Mouse (Mus musculus): ENCODE results near the gene Nacc1.

Gene Nacc1

GRCm38 (mm10) chr8:84714161-84714560 lies 26.5 kb upstream of the Nacc1 start:
- no peak for DNase-seq (ENCODE audit: low read depth, low spot score)

GRCm38 (mm10) chr8:84713381-84713780 lies 25.7 kb upstream of the Nacc1 start:
- no peak for DNase-seq (ENCODE audit: low read depth, low spot score)

- DNase-seq (ENCODE audit: low read depth, low spot score), result no peak
Measured at GRCm38 (mm10) chr8:84712759-84713120, 25.1 kb upstream of the Nacc1 start.

DNA sequence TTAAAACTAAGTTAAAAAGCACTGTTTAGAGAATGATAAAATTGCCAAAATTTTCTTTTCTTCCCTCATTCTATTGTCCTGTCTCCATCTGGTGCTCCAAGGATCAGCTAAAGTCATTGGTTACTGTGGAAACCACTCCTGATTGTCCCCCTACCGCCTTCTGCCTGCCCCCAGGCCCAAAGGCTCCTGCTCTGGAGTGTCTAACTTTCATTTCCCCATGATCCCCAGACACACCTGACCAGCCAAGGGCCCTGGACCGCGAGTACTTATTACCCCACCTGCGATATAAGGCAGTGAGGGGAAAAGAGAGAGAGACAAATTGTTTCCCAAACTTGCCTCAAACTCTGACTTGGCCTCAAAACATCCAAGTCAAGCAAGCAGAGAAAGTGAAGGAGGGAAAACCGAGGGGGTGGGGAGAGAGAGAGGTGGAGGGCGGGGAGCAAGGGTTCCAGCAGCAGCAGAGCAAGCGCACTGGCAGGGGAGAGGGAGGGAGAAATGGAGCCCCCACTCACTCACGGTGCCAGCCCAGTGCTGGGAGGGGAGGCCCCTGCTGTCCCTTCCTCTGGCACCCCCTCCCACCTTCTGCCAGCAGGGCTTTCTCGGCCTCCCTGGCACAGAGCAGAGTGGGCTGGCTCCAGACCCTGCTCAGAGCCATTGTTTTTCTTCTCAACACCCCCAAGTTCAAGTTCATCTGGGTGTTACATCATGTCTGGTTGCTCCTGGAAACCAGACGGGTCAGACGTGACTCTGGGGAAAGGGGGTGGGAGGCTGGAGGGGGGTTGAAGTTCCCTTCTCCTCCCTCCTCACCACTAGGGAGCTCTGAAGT lies 24.5 kb upstream of the Nacc1 start:
- peak; percentile 78 for DNase-seq (ENCODE audit: low read depth, low spot score)

GRCm38 (mm10) chr8:84711312-84711711 lies 23.6 kb upstream of the Nacc1 start:
- DNase-seq (ENCODE audit: low read depth, low spot score), result no peak

DNA sequence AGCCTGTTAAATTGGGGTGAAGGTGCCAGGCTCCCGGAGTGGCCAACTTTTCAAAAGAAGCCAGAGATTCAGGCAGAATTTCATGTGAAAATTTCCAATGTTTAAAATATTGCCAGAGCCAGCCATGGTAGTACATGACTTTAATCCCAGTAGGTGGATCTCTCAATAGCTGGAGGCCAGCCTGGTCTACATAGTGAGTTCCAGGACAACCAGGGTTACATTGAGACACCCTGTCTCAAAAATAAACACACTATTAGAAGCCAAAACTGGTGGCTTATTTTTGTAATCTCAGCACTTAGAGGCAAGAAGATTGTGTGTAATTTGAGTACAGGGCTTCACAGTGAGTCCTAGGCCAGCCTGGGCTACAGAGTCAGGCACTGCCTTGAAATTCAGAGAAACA lies 22.3 kb upstream of the Nacc1 start:
- DNase-seq (ENCODE audit: low read depth, low spot score), result no peak

- DNase-seq (ENCODE audit: low read depth, low spot score), result peak; percentile 73
Measured at GRCm38 (mm10) chr8:84708774-84709475, 21.3 kb upstream of the Nacc1 start.

- no peak for DNase-seq (ENCODE audit: low read depth, low spot score)
Measured at GRCm38 (mm10) chr8:84708071-84708541, 20.4 kb upstream of the Nacc1 start.

- no peak for DNase-seq (ENCODE audit: low read depth, low spot score)
Measured at GRCm38 (mm10) chr8:84707267-84707883, 19.7 kb upstream of the Nacc1 start.

- DNase-seq (ENCODE audit: low read depth, low spot score), result no peak
Measured at GRCm38 (mm10) chr8:84706610-84707266, 19.1 kb upstream of the Nacc1 start.

DNA sequence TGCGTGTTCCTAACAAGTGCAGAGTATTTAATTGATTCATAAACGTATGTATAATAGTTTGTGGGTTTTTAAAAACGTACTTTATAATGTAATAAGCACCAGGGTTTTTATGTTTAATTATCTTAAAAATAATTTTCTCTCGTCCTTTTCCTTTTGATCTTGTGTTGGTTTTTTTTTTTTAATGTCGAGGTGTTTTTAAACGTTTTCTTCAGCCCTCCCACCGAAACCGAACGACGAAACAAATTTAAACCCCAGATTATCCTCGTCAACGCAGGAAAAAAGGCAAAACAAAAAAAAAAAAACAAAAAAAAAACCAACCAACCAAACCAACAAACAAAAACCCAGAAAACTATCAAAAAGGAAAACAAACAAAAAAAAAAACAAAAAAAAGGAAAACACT lies 18.3 kb upstream of the Nacc1 start:
- DNase-seq (ENCODE audit: low read depth, low spot score), result no peak

DNA sequence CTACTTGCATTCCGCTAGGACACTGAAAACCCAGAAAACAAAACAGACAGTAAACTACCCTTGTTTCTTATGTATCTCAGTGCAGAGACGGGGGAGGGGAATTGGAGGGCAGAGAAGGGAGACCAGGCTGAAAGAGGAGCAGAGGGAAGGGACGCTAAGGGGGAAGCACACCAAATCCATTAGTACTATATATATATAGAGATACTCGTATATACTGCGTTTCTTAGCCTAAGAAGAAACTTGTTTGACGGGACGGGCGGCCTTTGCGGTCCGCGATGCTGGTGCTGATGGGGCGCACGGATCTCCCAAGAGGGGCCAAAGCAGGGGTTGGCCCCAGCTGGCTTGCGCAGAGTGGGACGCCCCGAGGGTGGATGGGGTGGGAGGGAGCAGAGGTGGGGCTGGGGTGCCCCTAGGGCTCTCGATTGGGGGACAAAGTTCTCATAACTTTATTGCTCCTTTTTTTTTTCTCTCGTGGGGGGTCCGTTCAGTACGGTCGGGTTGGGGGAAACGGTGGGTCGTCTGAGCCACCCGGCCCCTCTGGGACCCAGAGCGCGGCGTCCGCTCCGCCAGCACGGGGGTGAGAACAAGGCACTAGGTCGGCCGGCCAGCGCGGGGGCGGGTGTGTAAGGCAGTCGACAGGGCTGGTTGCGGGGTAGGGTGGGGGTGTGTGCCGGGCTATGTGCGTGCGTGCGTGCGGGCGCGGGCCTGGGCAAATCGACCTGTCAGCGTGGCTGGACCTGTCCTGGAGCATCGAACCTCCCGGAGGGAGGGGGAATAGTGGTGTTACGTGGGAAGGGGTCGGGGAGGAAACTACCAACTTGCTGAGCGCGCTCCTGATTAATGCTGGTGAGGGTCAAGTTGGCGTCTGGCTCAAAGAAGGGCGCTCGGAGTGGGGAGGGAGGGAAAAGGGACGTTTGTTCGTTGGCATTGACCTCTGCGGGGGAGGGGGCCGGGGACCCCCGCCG lies 17.5 kb upstream of the Nacc1 start:
- DNase-seq (ENCODE audit: low read depth, low spot score), result no peak

DNA sequence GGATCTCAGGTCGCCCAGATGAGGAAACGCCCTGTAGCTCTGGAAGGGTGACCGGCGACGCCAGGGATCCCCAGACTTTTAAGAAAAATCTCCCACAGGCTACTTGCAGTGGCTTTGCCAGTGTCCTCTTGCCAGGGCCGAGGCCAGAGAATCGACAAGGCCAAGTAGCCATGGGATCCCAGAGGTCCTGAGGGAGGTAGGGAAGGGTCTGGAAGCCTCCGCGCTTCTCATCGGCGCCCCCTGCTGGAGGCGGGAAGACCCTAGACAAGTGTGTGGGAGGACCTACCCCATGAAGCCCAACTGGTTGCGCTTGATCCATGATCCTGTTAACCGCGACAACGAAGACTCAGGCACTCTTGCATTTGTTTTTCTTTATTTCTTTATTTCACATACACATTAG lies 16.7 kb upstream of the Nacc1 start:
- DNase-seq (ENCODE audit: low read depth, low spot score), result no peak

GRCm38 (mm10) chr8:84703466-84704249 lies 16.0 kb upstream of the Nacc1 start:
- DNase-seq (ENCODE audit: low read depth, low spot score), result no peak

- DNase-seq (ENCODE audit: low read depth, low spot score), result no peak
Measured at GRCm38 (mm10) chr8:84702963-84703465, 15.4 kb upstream of the Nacc1 start.

DNA sequence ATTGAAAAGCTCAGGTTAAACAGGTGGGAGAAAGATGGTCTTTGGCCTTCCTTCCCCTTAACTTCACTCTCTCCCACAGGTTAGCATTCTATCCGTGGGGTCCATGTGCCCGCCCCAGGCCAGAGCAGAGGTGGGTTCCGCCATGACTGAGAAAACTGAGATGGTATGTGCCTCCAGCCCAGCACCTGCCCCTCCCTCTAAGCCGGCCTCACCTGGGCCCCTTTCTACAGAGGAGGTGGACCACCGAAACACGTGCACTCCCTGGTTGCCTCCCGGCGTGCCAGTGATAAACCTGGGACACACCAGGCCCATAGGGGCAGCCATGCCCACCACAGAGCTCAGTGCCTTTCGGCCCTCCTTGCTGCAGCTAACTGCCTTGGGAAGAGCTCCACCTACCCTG lies 14.9 kb upstream of the Nacc1 start:
- DNase-seq (ENCODE audit: low read depth, low spot score), result no peak

DNA sequence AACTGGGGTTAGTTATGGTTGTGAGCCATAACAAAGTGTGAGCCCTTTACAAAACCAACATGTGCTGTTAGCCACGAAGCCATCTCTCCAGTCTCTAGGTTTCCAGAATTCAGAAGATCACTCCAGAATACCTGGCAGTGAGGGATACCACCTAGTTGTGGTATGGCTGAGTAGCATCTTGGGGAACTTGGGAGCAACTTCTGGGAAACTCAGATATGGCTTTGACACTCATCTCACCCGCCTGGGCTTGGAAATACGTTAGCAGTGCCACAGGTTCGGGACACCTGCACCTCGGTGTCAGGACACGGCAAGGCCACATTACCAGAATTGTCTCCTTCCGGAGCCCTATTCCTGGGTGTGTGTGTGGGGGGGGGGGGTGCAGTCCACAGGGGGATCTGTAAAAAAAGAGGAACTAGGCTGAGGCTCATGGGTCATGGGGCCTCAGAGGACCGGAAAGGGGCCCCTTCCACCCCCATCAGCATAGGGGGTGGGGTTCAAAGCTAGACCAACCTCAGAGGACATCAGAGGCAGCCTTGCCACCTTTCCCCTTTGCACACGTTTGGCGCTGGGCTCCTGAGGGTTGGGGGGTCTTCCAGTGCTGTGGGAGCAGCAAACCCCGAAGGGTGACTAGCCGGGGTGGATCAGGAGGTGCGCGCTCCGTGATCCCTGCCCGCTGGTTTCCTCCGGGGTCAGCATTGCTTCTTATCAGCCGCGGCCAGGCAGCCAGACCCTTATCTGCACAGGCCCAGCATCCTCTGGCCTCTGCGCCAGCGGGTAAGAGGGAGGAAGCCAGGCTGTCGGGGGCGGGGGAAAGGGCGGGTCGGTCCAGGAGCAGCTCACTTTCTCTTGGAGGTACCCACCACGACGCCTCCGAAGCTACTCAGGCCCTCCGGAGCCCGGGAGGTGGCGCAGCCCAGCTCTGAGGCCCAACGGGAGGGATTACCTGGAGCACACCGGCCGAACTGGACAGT lies 13.6 kb upstream of the Nacc1 start, which contains the start of gene Lyl1:
Gene Lyl1 (plus strand): TSS at position 517 of the 971 bp plus-strand sequence.
- no peak for DNase-seq (ENCODE audit: low read depth, low spot score)

GRCm38 (mm10) chr8:84700526-84700925 lies 12.9 kb upstream of the Nacc1 start:
- DNase-seq (ENCODE audit: low read depth, low spot score), result no peak
